Mouse (Mus musculus) limb, embryonic 13.5 days (tissue): ENCODE data around the gene Sypl2. TPM values are rescaled to one million over a fixed set of nuclear protein-coding genes. Genes with fewer than 3 reads are reported as not detected.
A peak's percentile ranks its signal among the peaks of the same experiment; 100 is the strongest.
"Not testable (repeated sequence)": the region's sequence is repeated elsewhere in the genome, so short reads cannot be mapped to it uniquely, and the experiment has no call there.

Source experiments
- ATAC-seq: fragments of 200-750 bp; cut with Nextera tagmentation; 2 replicates; pipeline ENCODE4 v1.8.0; 2017; ENCODE audit warnings: low read depth, moderate number of reproducible peaks, moderate TSS enrichment; ENCODE audit not compliant: low FRiP score
- H3K27ac ChIP-seq: fragments of 300-500 bp; sonication (generic); 2 replicates; pipeline ENCODE4 v1.5.1; 2015; ENCODE audit warnings: inconsistent platforms, mild to moderate bottlenecking, moderate library complexity
- H3K27me3 ChIP-seq: fragments of 300-500 bp; sonication (generic); 2 replicates; pipeline ENCODE4 v1.6.1; 2015; ENCODE audit warnings: mild to moderate bottlenecking, inconsistent platforms
- H3K36me3 ChIP-seq: fragments of 300-500 bp; sonication (generic); 2 replicates; pipeline ENCODE4 v1.6.1; 2015; ENCODE audit warnings: inconsistent platforms, mild to moderate bottlenecking, moderate library complexity
- H3K4me1 ChIP-seq: fragments of 300-500 bp; sonication (generic); 2 replicates; pipeline ENCODE4 v1.6.1; 2015; ENCODE audit warnings: inconsistent platforms
- H3K4me2 ChIP-seq: fragments of 300-500 bp; sonication (generic); replicated peaks from 2 replicates; pipeline ENCODE4 v1.6.1; 2015; ENCODE audit warnings: inconsistent platforms, mild to moderate bottlenecking, moderate library complexity
- H3K4me3 ChIP-seq: fragments of 300-500 bp; sonication (generic); 2 replicates; pipeline ENCODE4 v1.5.1; 2015; ENCODE audit warnings: moderate library complexity, mild to moderate bottlenecking, inconsistent platforms
- H3K9ac ChIP-seq: fragments of 300-500 bp; sonication (generic); 2 replicates; pipeline ENCODE4 v1.6.1; 2015; ENCODE audit warnings: mild to moderate bottlenecking, inconsistent platforms
- H3K9me3 ChIP-seq: fragments of 300-500 bp; sonication (generic); 2 replicates; pipeline ENCODE4 v1.6.1; 2016; ENCODE audit warnings: inconsistent platforms
- WGBS: fragments of 180-500 bp; shearing (Covaris S2); methylation state at CpG from one replicate; pipeline ENCODE4 v1.1.7; 2015; 5-methylcytosine and 5-hydroxymethylcytosine counted together
- polyA plus RNA-seq: library from polyadenylated mRNA; unstranded; fragments of >200 nt; fragmentation: Nextera tagmentation; extraction: Ambion mirVana; gene quantifications from 2 replicates; pipeline ENCODE4 v1.2.1, GENCODE M21; 2015

The Sypl2 gene
- 1.4 and 1.7 TPM in 2 replicates for polyA plus RNA-seq

DNA sequence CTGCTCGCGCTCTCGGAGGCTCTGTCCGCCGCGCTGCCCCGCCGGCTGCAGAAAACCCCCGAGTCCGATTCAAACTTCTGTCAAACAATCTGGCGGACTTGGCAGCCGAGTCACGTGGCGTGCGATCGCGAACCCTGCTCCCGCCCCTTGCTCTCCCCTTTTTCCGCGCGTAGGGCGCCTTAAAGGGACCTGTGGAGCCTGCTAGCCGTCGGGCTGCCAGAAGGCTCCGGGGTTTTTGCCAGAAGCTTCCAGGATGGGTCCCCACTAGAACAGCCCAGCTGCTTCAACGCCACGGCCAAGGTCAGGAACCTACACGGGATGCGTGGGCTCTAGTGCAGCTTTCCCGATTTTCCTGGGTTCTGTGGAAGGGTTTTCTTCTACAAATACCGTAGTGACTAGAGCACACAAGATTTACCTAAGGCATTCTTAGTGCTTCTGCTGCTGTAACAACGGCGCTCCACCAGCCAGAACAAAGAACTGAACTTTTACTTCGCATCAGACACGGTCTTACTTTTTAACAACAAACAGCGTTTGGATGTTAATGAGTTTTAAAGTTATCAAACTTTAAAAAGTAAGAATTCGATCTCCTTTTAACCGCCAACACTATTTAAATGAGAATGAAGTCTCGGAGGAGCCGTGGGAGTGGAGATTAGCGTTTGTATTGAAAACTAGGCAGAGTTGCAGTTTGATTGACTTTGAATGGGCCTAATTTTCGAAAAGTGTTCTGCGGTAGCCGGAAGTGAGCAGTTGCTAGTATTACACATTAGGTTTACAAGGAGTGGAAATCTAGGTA, at the start of gene Sypl2:
Gene Sypl2 (minus strand): TSS at position 91 of the 793 bp plus-strand sequence.
- Histone ChIP-seq H3K36me3 (no peaks in the 10 kb centered on the region), H3K4me3 (peak within 1 kb of the TSS; percentile 49), H3K4me2 (peak within 1 kb of the TSS; percentile 80), H3K27ac (no peak within 1 kb of the TSS), H3K9me3 (no peaks in the 10 kb centered on the region), H3K27me3 (peaks cover 67% of the 10 kb centered on the region), H3K4me1 (peaks cover 18% of the 10 kb centered on the region), H3K9ac (peak within 1 kb of the TSS; percentile 62)
- 4% methylated on average over 44 of the region's 44 CpGs for WGBS
- no peak; the same call in 1 of the 2 replicates for ATAC-seq

DNA sequence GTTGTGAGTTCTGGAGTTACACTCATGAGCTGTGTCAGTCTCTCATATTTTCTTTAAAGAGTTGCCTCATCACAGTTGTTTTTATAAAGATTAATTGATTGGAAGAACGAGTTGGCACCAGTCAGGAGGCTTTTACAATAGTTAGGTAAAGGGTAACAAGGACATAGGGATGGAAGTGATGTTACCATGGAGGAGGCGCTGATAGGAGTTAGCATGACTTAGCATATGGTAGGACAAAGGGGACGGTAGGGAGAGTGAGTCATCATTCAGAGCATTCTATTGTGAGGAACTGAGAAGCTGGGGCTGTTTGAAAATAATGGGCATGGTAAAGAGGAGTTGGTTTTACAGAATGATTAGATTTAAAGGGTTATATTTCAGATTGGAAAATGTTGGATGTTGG, 32.9 kb upstream of the Sypl2 start:
- H3K4me2 ChIP-seq, result no peak overlapping the region
- peaks cover 26% of the 10 kb centered on the region for H3K4me1 ChIP-seq
- no peaks in the 10 kb centered on the region for H3K27me3 ChIP-seq
- no peak overlapping the region for H3K9ac ChIP-seq
- H3K36me3 ChIP-seq, result peaks cover 17% of the 10 kb centered on the region
- H3K9me3 ChIP-seq, result no peaks in the 10 kb centered on the region
- no peak for ATAC-seq
- WGBS, result 83% methylated on average over 3 of the region's 3 CpGs
- H3K27ac ChIP-seq, result no peak overlapping the region
- no peak overlapping the region for H3K4me3 ChIP-seq

DNA sequence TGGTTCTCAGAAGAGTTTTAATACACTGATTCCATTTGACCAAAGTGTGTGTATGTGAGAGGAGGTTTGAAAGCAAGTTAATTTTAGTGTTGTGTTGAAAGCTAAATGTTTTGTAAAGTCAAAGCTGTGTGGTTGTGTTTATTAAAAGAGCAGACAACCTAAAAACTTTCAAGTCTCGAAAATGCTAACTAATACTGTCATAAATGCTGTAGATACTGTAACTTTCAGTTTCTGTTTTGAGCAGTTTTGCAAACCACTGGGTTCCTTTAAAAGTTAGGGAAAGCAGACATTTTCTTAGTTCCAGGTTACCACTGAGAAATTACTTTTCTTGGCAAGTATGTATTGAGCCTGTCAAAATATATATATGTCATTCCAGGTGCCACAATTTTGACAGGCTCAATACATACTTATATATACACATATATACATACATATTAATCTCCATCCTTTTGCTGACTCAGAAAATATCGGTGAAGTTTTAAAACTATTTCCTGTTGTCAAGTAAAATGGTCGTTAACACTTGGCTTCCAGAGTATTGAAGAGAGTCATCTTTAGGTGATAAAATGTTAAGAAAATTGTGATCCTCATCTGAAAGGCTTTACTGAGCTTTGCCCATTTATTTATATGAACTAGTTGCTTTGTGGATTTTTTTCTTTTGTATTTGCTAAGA, 31.5 kb upstream of the Sypl2 start:
- no peak for ATAC-seq
- Histone ChIP-seq H3K27me3 (no peaks in the 10 kb centered on the region), H3K4me1 (peaks cover 26% of the 10 kb centered on the region), H3K27ac (no peak overlapping the region), H3K9ac (peak overlapping the region; percentile 96), H3K36me3 (peaks cover 15% of the 10 kb centered on the region), H3K4me3 (peak overlapping the region; percentile 99), H3K4me2 (peak overlapping the region; percentile 83), H3K9me3 (no peaks in the 10 kb centered on the region)
- WGBS, result 65% methylated on average over 3 of the region's 3 CpGs

DNA sequence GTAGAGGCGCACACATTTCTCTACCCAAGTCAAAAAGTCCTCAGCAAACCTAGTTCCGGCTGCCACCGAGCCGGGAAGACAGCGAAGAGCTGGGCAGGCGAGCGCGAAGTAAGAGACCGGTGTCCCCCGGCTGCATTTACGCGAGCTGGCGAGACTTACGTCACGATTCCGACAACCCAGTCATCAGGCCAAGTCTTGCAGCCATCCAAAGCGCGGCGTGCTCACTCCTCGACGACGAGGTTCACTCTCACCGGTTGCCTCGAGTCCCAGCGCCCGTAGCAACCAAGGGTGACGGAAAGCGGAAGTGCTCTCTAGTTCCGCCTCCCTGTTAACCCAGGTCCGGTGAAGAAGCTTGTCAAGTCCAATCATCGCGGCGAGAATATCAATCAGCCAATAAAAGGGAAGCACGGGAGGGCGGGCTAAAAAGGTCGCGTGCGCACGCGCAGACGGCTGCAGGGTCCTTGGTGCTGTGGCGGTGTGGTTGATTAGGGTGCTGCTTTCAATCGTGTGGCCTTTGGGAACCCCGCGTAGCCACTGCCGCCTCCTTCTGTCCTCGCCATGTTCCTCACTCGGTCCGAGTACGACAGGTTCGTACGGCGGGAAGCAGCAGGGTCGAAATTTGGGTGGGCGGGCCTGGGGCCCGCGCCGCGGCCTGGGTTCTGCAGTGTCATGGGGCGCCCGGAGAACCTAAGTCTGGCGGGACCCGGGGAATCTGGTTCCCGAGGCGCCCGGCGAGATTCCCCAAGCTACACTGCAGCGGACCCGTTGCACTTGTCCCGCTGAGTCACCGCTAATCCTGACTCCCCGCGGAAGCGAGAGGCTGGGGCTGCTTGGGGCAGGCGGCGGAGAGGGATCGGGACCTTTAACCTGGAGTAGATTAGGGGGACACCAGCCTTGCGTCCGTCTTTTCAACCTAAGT, 30.5 kb upstream of the Sypl2 start, which contains the start of gene Psma5:
Gene Psma5 (plus strand): TSS at position 208 of the 919 bp plus-strand sequence.
- peaks cover 8% of the 10 kb centered on the region for H3K36me3 ChIP-seq
- peaks cover 26% of the 10 kb centered on the region for H3K4me1 ChIP-seq
- H3K27ac ChIP-seq, result no peak within 1 kb of the TSS
- peak within 1 kb of the TSS; percentile 96 for H3K9ac ChIP-seq
- WGBS, result under 1% methylated on average over 78 of the region's 79 CpGs
- H3K27me3 ChIP-seq, result no peaks in the 10 kb centered on the region
- H3K4me3 ChIP-seq, result peak within 1 kb of the TSS; percentile 99
- ATAC-seq, result peak; percentile 99
- H3K4me2 ChIP-seq, result peak within 1 kb of the TSS; percentile 83
- no peaks in the 10 kb centered on the region for H3K9me3 ChIP-seq

DNA sequence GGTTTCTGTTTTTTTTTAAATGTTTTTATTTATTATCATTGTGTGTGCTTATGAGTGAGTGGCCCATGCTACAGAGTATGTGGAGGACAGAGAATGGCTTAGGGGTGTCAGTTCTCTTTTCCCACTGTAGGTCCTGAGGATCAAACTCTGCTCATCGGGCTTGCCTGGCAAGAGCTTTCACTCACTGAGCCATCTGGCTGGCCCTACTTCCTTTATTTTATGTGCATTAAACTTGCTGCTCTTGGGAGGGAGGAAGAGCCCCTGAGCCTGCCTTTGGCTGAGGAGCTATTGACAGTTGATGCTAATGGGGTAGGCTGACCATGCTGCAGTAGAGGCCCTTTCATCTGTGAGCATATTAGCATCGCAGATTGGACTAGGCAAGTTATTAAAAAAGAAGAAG, 20.4 kb upstream of the Sypl2 start:
- ATAC-seq, result no peak
- H3K36me3 ChIP-seq, result no peaks in the 10 kb centered on the region
- no peaks in the 10 kb centered on the region for H3K27me3 ChIP-seq
- no peaks in the 10 kb centered on the region for H3K4me1 ChIP-seq
- no peak overlapping the region for H3K4me2 ChIP-seq
- no peaks in the 10 kb centered on the region for H3K9me3 ChIP-seq
- 73% methylated on average over 2 of the region's 2 CpGs for WGBS
- H3K27ac ChIP-seq, result no peak overlapping the region
- no peak overlapping the region for H3K9ac ChIP-seq
- H3K4me3 ChIP-seq, result no peak overlapping the region

DNA sequence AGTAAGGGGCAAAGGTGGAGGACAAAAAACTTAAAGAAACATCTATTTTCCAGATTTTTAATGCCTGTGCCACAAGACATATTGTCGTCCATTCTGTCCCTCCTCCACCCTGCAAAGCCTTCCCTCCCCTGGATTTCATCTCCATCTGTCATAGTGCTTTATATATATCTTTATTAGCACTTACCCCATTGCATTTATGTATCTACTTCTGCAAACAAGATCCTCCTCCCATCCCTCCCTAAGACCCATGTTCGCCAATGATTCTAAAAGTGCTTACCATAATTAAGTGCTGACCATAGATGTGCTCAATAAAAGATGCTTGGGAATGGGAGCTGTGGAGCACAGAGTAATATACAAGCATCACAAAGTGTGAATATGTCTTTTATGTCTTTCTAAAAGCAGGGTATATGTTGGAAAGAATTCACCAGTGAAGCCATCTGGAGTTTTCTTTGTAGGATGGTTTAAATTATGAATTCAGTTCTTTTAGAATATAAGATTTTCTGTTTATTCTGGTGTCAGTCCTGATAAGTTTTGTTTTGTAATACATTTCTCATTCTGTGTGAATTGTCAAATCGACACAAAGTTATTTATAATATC, 14.9 kb upstream of the Sypl2 start:
- Histone ChIP-seq H3K9ac (no peak overlapping the region), H3K4me3 (no peak overlapping the region)
- WGBS, result 89% methylated on average over 3 of the region's 3 CpGs

DNA sequence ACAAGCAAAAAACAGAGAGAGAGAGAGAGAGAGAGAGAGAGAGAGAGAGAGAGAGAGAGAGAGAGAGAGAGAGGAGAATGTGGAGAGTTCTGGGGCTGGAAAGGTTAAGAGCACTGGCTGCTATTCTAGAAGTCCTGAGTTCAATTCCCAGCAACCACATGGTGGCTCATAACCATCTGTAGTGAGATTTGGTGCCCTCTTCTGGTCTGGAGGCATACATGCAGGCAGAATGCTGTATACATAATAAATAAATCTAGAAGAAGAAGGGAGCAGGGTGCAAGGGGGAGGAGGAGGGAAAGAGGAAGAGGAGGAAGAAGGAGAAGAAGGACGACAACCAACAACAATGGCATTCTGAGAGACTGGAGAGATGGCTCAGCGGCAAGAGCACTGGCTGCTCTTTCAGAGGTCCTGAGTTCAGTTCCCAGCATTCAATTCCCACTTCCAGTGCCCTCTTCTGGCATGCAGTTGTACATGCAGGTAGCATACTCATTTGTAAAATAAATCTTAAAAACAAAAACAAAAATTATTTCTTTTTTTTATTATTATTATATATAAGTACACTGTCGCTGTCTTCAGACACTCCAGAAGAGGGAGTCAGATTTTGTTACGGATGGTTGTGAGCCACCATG, 11.1 kb upstream of the Sypl2 start:
- not testable (repeated sequence) for H3K27me3 ChIP-seq, H3K4me3 ChIP-seq, H3K4me1 ChIP-seq, H3K36me3 ChIP-seq, H3K4me2 ChIP-seq, ATAC-seq, H3K27ac ChIP-seq, H3K9me3 ChIP-seq, H3K9ac ChIP-seq
- WGBS, result 88% methylated on average over 4 of the region's 4 CpGs

More for the DNA sequence above, 14.9 kb upstream of the Sypl2 start:
- Histone ChIP-seq H3K9me3 (no peaks in the 10 kb centered on the region), H3K4me1 (no peaks in the 10 kb centered on the region), H3K27me3 (no peaks in the 10 kb centered on the region), H3K27ac (no peak overlapping the region), H3K4me2 (no peak overlapping the region), H3K36me3 (no peaks in the 10 kb centered on the region)
- no peak for ATAC-seq

DNA sequence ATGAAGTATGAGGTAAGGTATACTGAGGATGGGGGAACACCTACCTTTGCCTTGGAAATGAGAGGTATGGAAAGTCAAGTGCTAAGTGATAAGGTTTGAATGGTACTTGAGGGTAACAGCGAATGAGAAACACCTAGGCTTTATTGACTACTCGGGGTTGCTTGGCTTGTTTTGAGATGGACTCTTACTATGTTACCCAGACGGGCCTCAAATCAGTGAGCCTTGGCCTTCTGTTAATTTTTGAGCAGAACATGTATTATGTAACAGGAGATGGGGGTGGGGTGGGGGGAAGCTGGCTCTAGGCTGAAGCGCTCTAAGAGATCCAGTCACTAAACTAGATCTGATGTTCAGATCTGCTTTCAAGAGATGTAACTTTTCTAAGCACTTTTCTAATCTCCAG, 5.2 kb upstream of the Sypl2 start:
- Histone ChIP-seq H3K9me3 (no peaks in the 10 kb centered on the region), H3K9ac (no peak overlapping the region)
- WGBS, result 83% methylated on average over 4 of the region's 4 CpGs

DNA sequence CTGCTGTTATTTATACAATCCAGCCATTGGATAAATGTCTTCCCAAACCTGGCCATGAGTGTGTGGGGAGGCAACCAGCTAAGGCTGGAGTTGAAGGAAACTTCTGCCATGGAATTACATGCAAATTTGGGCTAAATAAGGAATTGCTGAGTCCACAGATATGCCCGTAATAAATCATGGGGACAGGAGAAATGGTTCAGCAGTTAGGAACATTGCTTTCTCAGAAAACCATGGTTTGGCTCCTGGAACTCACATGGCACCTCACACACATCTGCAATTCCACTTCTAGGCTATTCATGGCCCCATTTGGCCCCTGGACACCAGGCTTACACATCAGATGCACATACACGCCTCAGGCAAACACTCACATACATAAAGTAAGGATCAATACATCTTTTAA, 1.1 kb upstream of the Sypl2 start:
- WGBS, result 76% methylated on average over 2 of the region's 2 CpGs
- Histone ChIP-seq H3K9ac (no peak overlapping the region), H3K27me3 (peaks cover 60% of the 10 kb centered on the region), H3K36me3 (no peaks in the 10 kb centered on the region), H3K4me2 (peak overlapping the region; percentile 80), H3K4me1 (peaks cover 18% of the 10 kb centered on the region), H3K4me3 (peak overlapping the region; percentile 49), H3K27ac (no peak overlapping the region), H3K9me3 (no peaks in the 10 kb centered on the region)
- no peak for ATAC-seq

More for the DNA sequence above, 5.2 kb upstream of the Sypl2 start:
- peaks cover 9% of the 10 kb centered on the region for H3K4me1 ChIP-seq
- H3K4me3 ChIP-seq, result no peak overlapping the region
- H3K27ac ChIP-seq, result no peak overlapping the region
- H3K4me2 ChIP-seq, result no peak overlapping the region
- no peak for ATAC-seq
- H3K36me3 ChIP-seq, result no peaks in the 10 kb centered on the region
- H3K27me3 ChIP-seq, result peaks cover 19% of the 10 kb centered on the region

DNA sequence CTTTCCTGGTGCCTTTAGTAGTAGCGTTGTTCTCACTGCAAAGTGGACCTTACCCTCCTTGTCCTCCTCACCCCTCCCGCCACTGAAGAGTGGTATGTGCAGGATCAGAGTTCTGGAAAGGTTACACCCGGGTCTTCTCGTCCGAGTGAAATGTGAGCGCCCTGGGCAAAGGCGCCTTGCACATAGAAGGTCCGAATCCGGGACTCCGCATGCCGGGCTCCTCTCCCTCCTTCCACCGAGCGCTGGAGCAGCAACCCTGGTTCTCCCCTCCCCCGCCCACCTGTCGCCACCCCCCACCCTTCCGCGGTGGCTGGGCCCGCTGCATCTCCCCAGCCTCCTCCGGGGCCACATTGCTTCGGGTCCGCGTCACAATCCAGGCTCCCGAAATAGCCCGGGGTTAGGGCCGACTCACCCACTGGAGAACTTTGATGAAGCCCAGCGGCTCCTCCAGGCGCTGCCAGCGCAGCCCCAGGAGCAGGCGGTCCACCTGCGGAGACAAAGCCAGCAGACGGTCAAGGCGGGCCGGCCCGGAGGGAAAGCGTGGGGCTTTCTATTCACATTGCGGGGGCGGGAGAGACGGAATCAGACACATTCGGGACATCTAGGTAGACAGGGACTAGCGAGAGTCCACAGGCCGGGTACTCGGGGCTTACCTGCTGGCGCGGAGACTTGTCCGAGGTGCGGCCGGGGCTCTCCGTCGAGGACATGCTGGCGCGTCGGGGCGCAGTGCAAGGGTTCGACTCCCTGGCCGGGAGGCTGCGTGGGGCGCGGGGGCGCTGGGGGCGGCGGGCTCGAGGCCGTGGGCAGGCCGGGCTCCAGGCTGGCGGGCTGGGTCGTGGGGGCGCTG, 514 bp downstream of the Sypl2 start:
- H3K9ac ChIP-seq, result peak overlapping the region; percentile 62
- peak; percentile 73; the same call in 1 of the 2 replicates for ATAC-seq
- no peaks in the 10 kb centered on the region for H3K36me3 ChIP-seq
- peak overlapping the region; percentile 49 for H3K4me3 ChIP-seq
- peaks cover 18% of the 10 kb centered on the region for H3K4me1 ChIP-seq
- peak overlapping the region; percentile 80 for H3K4me2 ChIP-seq
- WGBS, result 2% methylated on average over 62 of the region's 67 CpGs
- H3K9me3 ChIP-seq, result no peaks in the 10 kb centered on the region
- H3K27me3 ChIP-seq, result peaks cover 74% of the 10 kb centered on the region
- no peak overlapping the region for H3K27ac ChIP-seq
